Mouse (Mus musculus): ENCODE results near the gene Ptprd.

DNA sequence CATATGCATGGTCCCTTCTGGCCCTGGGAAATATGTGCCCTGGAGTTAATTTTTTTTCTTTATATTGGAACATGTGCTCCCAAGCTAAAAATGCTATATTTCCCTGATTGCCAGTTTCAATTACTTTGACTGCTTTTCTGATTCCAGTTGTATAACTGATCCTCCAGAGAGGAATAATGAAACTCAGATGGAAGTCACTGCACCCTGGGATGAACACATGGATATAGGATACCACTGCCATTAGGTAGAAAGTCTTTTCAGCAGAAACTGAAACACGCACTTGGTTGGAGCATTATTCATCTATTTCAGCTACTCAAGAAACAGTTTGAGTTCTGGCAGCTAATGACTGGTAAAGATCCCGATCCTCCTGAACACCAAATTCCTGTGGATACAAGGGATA is 2211.5 kb downstream of the Ptprd start:
- TF ChIP-seq CTCF (IDR thresholded peaks at IDR 0.05; ENCODE audit: extremely low read depth, insufficient read depth, insufficient read length, insufficient replicate concordance) (no peak), POLR2A (IDR thresholded peaks at IDR 0.05; ENCODE audit: low read depth, low read length) (no peak)
